Mouse (Mus musculus): ENCODE results near the gene Synj2bp. TPM values are rescaled to one million over a fixed set of nuclear protein-coding genes. Genes with fewer than 3 reads are reported as not detected.
"Not testable (repeated sequence)": the region's sequence is repeated elsewhere in the genome, so short reads cannot be mapped to it uniquely, and the experiment has no call there.

The Synj2bp gene
- polyA plus RNA-seq, 1 experiment = 10.0 TPM

- H3K36me3 ChIP-seq (ENCODE audit: control insufficient read depth, insufficient read depth) = no peaks in the 10 kb centered on the region
- peaks cover 30% of the 10 kb centered on the region for H3K79me2 ChIP-seq (ENCODE audit: control insufficient read depth, insufficient read depth)
- H3K4me2 ChIP-seq (ENCODE audit: low read depth) = peak overlapping the region; percentile 57
- H3K27me3 ChIP-seq (ENCODE audit: control insufficient read depth, insufficient read depth, insufficient read length) = no peaks in the 10 kb centered on the region
- H3ac ChIP-seq (ENCODE audit: control insufficient read depth, insufficient read length) = peak overlapping the region; percentile 67
- TF ChIP-seq E2F4 (IDR thresholded peaks at IDR 0.05; ENCODE audit: insufficient read depth) = no peak
- TF ChIP-seq CEBPB (IDR thresholded peaks at IDR 0.05; ENCODE audit: insufficient read depth, poor library complexity, severe bottlenecking) = no peak
- no peak for TF ChIP-seq POLR2AphosphoS2 (IDR thresholded peaks at IDR 0.05; ENCODE audit: insufficient read length, low read depth)
- no peak for TF ChIP-seq REST (IDR thresholded peaks at IDR 0.05; ENCODE audit: insufficient read depth, insufficient read length)
- TF ChIP-seq MYOD1 (IDR thresholded peaks at IDR 0.05; ENCODE audit: control insufficient read depth in 1 of 3, insufficient read length in 2 of 3, low read depth in 2 of 3) = no peak
- no peak for TF ChIP-seq MYOG (IDR thresholded peaks at IDR 0.05; ENCODE audit: control insufficient read depth in 1 of 3, insufficient read depth in 1 of 3, insufficient read length in 2 of 3, low read depth in 2 of 3)
- TF ChIP-seq SRF (IDR thresholded peaks at IDR 0.05; ENCODE audit: control insufficient read depth, insufficient read length, low read depth) = no peak
- no peak for TF ChIP-seq TCF12 (IDR thresholded peaks at IDR 0.05; ENCODE audit: insufficient read depth, poor library complexity, severe bottlenecking)
- TF ChIP-seq POLR2A (IDR thresholded peaks at IDR 0.05; ENCODE audit: insufficient read length, low read depth) = no peak
- TF ChIP-seq USF1 (IDR thresholded peaks at IDR 0.05; ENCODE audit: low read depth) = no peak
- no peak for TF ChIP-seq TCF3 (IDR thresholded peaks at IDR 0.05; ENCODE audit: insufficient read length, low read depth)
- no peak for TF ChIP-seq MAX (IDR thresholded peaks at IDR 0.05; ENCODE audit: low read depth)
- peak overlapping the region; percentile 72 for H3K4me3 ChIP-seq
Observed at GRCm38 (mm10) chr12:81485311-81485710, 47.4 kb downstream of the Synj2bp start.

DNA sequence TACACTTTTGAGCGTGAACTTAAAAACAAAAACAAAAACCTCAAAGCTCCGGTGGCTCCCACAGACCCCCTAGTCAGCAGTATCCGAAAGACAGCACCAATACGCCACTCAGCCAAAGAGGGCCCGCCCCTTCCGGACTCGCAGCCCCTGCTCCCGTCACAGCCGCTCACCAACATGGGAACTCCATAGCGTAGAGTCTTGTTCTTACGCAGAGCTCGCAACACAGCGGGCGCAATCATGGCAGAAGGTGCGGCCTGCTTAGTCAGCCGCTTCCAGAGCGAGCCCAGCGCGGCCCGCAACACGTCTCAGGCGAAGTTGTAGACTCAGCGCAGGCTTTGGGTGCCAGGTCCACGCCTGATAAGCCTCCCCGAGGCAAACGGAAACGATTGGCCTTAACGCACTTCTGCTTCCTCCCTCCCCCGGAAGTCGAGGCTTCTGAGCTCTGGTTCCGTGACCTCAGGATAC lies 48.0 kb downstream of the Synj2bp start, which contains the start of gene Cox16:
Cox16 (minus strand) TSS at position 401 of the 465 bp plus-strand sequence.
- Histone ChIP-seq H3K36me3 (ENCODE audit: control insufficient read depth, insufficient read depth) (no peaks in the 10 kb centered on the region), H3K27me3 (ENCODE audit: control insufficient read depth, insufficient read depth, insufficient read length) (no peaks in the 10 kb centered on the region), H3ac (ENCODE audit: control insufficient read depth, insufficient read length) (peak within 1 kb of the TSS; percentile 67), H3K4me2 (ENCODE audit: low read depth) (peak within 1 kb of the TSS; percentile 91), H3K4me3 (peak within 1 kb of the TSS; percentile 72), H3K79me2 (ENCODE audit: control insufficient read depth, insufficient read depth) (peaks cover 30% of the 10 kb centered on the region)
- TF ChIP-seq POLR2AphosphoS2 (IDR thresholded peaks at IDR 0.05; ENCODE audit: insufficient read length, low read depth) (peak; percentile 91), MYOG (IDR thresholded peaks at IDR 0.05; ENCODE audit: control insufficient read depth in 1 of 3, insufficient read depth in 1 of 3, insufficient read length in 2 of 3, low read depth in 2 of 3) (peak in 1 of 3 experiments; percentile 17), POLR2A (IDR thresholded peaks at IDR 0.05; ENCODE audit: insufficient read length, low read depth) (peak; percentile 85), SRF (IDR thresholded peaks at IDR 0.05; ENCODE audit: control insufficient read depth, insufficient read length, low read depth) (no peak), MAX (IDR thresholded peaks at IDR 0.05; ENCODE audit: low read depth) (peak; percentile 19)

- no peaks in the 10 kb centered on the region for H3K27me3 ChIP-seq (ENCODE audit: control insufficient read depth, insufficient read depth, insufficient read length)
- H3K4me3 ChIP-seq = peak overlapping the region; percentile 72
- H3ac ChIP-seq (ENCODE audit: control insufficient read depth, insufficient read length) = peak overlapping the region; percentile 67
- TF ChIP-seq MYOD1 (IDR thresholded peaks at IDR 0.05; ENCODE audit: control insufficient read depth in 1 of 3, insufficient read length in 2 of 3, low read depth in 2 of 3) (no peak), CEBPB (IDR thresholded peaks at IDR 0.05; ENCODE audit: insufficient read depth, poor library complexity, severe bottlenecking) (no peak), USF1 (IDR thresholded peaks at IDR 0.05; ENCODE audit: low read depth) (no peak), MAX (IDR thresholded peaks at IDR 0.05; ENCODE audit: low read depth) (no peak), E2F4 (IDR thresholded peaks at IDR 0.05; ENCODE audit: insufficient read depth) (no peak), SRF (IDR thresholded peaks at IDR 0.05; ENCODE audit: control insufficient read depth, insufficient read length, low read depth) (no peak), TCF12 (IDR thresholded peaks at IDR 0.05; ENCODE audit: insufficient read depth, poor library complexity, severe bottlenecking) (no peak)
- peak overlapping the region; percentile 91 for H3K4me2 ChIP-seq (ENCODE audit: low read depth)
- peaks cover 30% of the 10 kb centered on the region for H3K79me2 ChIP-seq (ENCODE audit: control insufficient read depth, insufficient read depth)
- no peaks in the 10 kb centered on the region for H3K36me3 ChIP-seq (ENCODE audit: control insufficient read depth, insufficient read depth)
Observed at GRCm38 (mm10) chr12:81484212-81484611, 48.5 kb downstream of the Synj2bp start.

- Histone ChIP-seq H3K36me3 (ENCODE audit: control insufficient read depth, insufficient read depth) (no peaks in the 10 kb centered on the region), H3ac (ENCODE audit: control insufficient read depth, insufficient read length) (no peak overlapping the region), H3K4me2 (ENCODE audit: low read depth) (peak overlapping the region; percentile 91), H3K79me2 (ENCODE audit: control insufficient read depth, insufficient read depth) (peaks cover 30% of the 10 kb centered on the region), H3K4me3 (peak overlapping the region; percentile 72), H3K27me3 (ENCODE audit: control insufficient read depth, insufficient read depth, insufficient read length) (no peaks in the 10 kb centered on the region)
- no peak for TF ChIP-seq USF1 (IDR thresholded peaks at IDR 0.05; ENCODE audit: low read depth)
- TF ChIP-seq REST (IDR thresholded peaks at IDR 0.05; ENCODE audit: insufficient read depth, insufficient read length) = no peak
- TF ChIP-seq E2F4 (IDR thresholded peaks at IDR 0.05; ENCODE audit: insufficient read depth) = no peak
- no peak for TF ChIP-seq CEBPB (IDR thresholded peaks at IDR 0.05; ENCODE audit: insufficient read depth, poor library complexity, severe bottlenecking)
Observed at GRCm38 (mm10) chr12:81483656-81484055, 49.1 kb downstream of the Synj2bp start.

GRCm38 (mm10) chr12:81459051-81459450 lies 73.7 kb downstream of the Synj2bp start:
- H3K27me3 ChIP-seq (ENCODE audit: control insufficient read depth, insufficient read depth, insufficient read length); H3K4me2 ChIP-seq (ENCODE audit: low read depth); H3K4me3 ChIP-seq; H3ac ChIP-seq (ENCODE audit: control insufficient read depth, insufficient read length); H3K79me2 ChIP-seq (ENCODE audit: control insufficient read depth, insufficient read depth); H3K36me3 ChIP-seq (ENCODE audit: control insufficient read depth, insufficient read depth): not testable (repeated sequence)

Other genes starting within 250 kb of the Synj2bp start
- gene Slc8a3, start 199.7 kb downstream of the Synj2bp start, polyA plus RNA-seq (2012; fragmentation: generic; extraction: Trizol) = 0.05 TPM
- gene Gm4787, start 153.4 kb downstream of the Synj2bp start, polyA plus RNA-seq (2012; fragmentation: generic; extraction: Trizol) = 0.10 TPM
- 0.22 TPM for gene Adam4, start 111.0 kb downstream of the Synj2bp start, polyA plus RNA-seq (2012; fragmentation: generic; extraction: Trizol)
- 92.6 TPM for gene Cox16, start 47.8 kb downstream of the Synj2bp start, polyA plus RNA-seq (2012; fragmentation: generic; extraction: Trizol)
- gene Gm20498, start within 50 bp of the Synj2bp start, polyA plus RNA-seq (2012; fragmentation: generic; extraction: Trizol) = 32.0 TPM
- gene Adam21, start 35.6 kb upstream of the Synj2bp start, polyA plus RNA-seq (2012; fragmentation: generic; extraction: Trizol) = 0.06 TPM
- gene Med6, start 62.1 kb upstream of the Synj2bp start, polyA plus RNA-seq (2012; fragmentation: generic; extraction: Trizol) = 25.9 TPM
- 31.2 TPM for gene Ttc9, start 98.3 kb upstream of the Synj2bp start, polyA plus RNA-seq (2012; fragmentation: generic; extraction: Trizol)
- 0.20 TPM for gene Map3k9, start 248.3 kb upstream of the Synj2bp start, polyA plus RNA-seq (2012; fragmentation: generic; extraction: Trizol)